Mouse (Mus musculus) heart, embryonic 16.5 days (tissue): Measurements from ENCODE around the gene Itpkc. TPM values are rescaled to one million over a fixed set of nuclear protein-coding genes. Genes with fewer than 3 reads are reported as not detected.
"Not testable (repeated sequence)": the region's sequence is repeated elsewhere in the genome, so short reads cannot be mapped to it uniquely, and the experiment has no call there.

ENCODE experiments used
- ATAC-seq: fragments of 200-750 bp; cut with Nextera tagmentation; replicated peaks from 2 replicates; pipeline ENCODE4 v1.8.0; 2017; ENCODE audit warnings: moderate number of reproducible peaks; ENCODE audit not compliant: insufficient read depth, low FRiP score; ENCODE audit errors: extremely low read depth
- H3K27ac ChIP-seq: fragments of 300-500 bp; sonication (generic); 2 replicates; pipeline ENCODE4 v1.5.1; 2014; ENCODE audit warnings: mild to moderate bottlenecking, low read length, control low read depth, moderate library complexity
- H3K27me3 ChIP-seq: fragments of 300-500 bp; sonication (generic); 2 replicates; pipeline ENCODE4 v1.6.1; 2014; ENCODE audit warnings: low read length, mixed read lengths; ENCODE audit not compliant: control insufficient read depth, insufficient read depth
- H3K36me3 ChIP-seq: fragments of 300-500 bp; sonication (generic); 2 replicates; pipeline ENCODE4 v1.6.1; 2014; ENCODE audit not compliant: control insufficient read depth, insufficient read depth
- H3K4me1 ChIP-seq: fragments of 300-500 bp; sonication (generic); 2 replicates; pipeline ENCODE4 v1.6.1; 2014; ENCODE audit warnings: low read length, mixed read lengths; ENCODE audit not compliant: control insufficient read depth, insufficient read depth
- H3K4me2 ChIP-seq: fragments of 300-500 bp; sonication (generic); 2 replicates; pipeline ENCODE4 v1.6.1; 2014; ENCODE audit warnings: low read depth, mild to moderate bottlenecking, control low read depth, low read length
- H3K4me3 ChIP-seq: fragments of 300-500 bp; sonication (generic); 2 replicates; pipeline ENCODE4 v1.5.1; 2014; ENCODE audit warnings: mild to moderate bottlenecking, control low read depth, low read length
- H3K9ac ChIP-seq: fragments of 300-500 bp; sonication (generic); 2 replicates; pipeline ENCODE4 v1.6.1; 2014; ENCODE audit warnings: low read length, control low read depth
- H3K9me3 ChIP-seq: fragments of 300-500 bp; sonication (generic); replicated peaks from 2 replicates; pipeline ENCODE4 v1.6.1; 2016; ENCODE audit warnings: low read length; ENCODE audit not compliant: control insufficient read depth
- WGBS: fragments of 180-500 bp; shearing (Covaris S2); extraction: QIAGEN DNeasy Blood & Tissue Kit; methylation state at CpG from one replicate; pipeline ENCODE4 v1.1.7; 2014; 5-methylcytosine and 5-hydroxymethylcytosine counted together
- polyA plus RNA-seq: library from polyadenylated mRNA; unstranded; fragments of >200 nt; fragmentation: Nextera tagmentation; extraction: Ambion mirVana; gene quantifications from 2 replicates; pipeline ENCODE4 v1.2.1, GENCODE M21; 2015

Gene Itpkc
- polyA plus RNA-seq, 1 experiment from 2014 or later: 2.5 TPM

GRCm38 (mm10) chr7:27249928-27250327, 21.5 kb upstream of the Itpkc start:
- H3K9me3 ChIP-seq: peaks cover 3% of the 10 kb centered on the region; the same call in 1 of the 2 replicates
- H3K27me3 ChIP-seq: no peaks in the 10 kb centered on the region
- no peak overlapping the region for H3K9ac ChIP-seq
- 52% methylated on average over 5 of the region's 5 CpGs for WGBS
- no peak for ATAC-seq
- peaks cover 3% of the 10 kb centered on the region; the same call in 1 of the 2 replicates for H3K4me1 ChIP-seq
- H3K36me3 ChIP-seq: no peaks in the 10 kb centered on the region; the same call in 1 of the 2 replicates
- H3K4me2 ChIP-seq: no peak overlapping the region
- no peak overlapping the region for H3K27ac ChIP-seq
- H3K4me3 ChIP-seq: no peak overlapping the region

GRCm38 (mm10) chr7:27249146-27249545, 20.7 kb upstream of the Itpkc start:
- no peak overlapping the region for H3K4me2 ChIP-seq
- H3K9me3 ChIP-seq: peaks cover 3% of the 10 kb centered on the region; the same call in 1 of the 2 replicates
- no peak overlapping the region for H3K9ac ChIP-seq
- H3K4me1 ChIP-seq: peaks cover 3% of the 10 kb centered on the region; the same call in 1 of the 2 replicates
- no peak overlapping the region for H3K4me3 ChIP-seq
- no peaks in the 10 kb centered on the region; the same call in 1 of the 2 replicates for H3K36me3 ChIP-seq
- ATAC-seq: no peak
- H3K27me3 ChIP-seq: no peaks in the 10 kb centered on the region
- no peak overlapping the region for H3K27ac ChIP-seq
- 88% methylated on average over 2 of the region's 2 CpGs for WGBS

- not testable (repeated sequence) for ATAC-seq, H3K9me3 ChIP-seq, H3K4me3 ChIP-seq, H3K4me1 ChIP-seq, H3K27me3 ChIP-seq, H3K4me2 ChIP-seq, H3K27ac ChIP-seq, H3K36me3 ChIP-seq, H3K9ac ChIP-seq
- WGBS: 86% methylated on average over 2 of the region's 2 CpGs
Observed at GRCm38 (mm10) chr7:27244088-27244487, 15.6 kb upstream of the Itpkc start.

GRCm38 (mm10) chr7:27243211-27243610, 14.8 kb upstream of the Itpkc start:
- Histone ChIP-seq H3K4me3 (no peak overlapping the region), H3K27me3 (no peaks in the 10 kb centered on the region), H3K4me1 (no peaks in the 10 kb centered on the region), H3K4me2 (no peak overlapping the region), H3K9me3 (peaks cover 3% of the 10 kb centered on the region; the same call in 1 of the 2 replicates), H3K36me3 (peaks cover 7% of the 10 kb centered on the region; the same call in 1 of the 2 replicates), H3K9ac (no peak overlapping the region), H3K27ac (no peak overlapping the region)
- 68% methylated on average over 8 of the region's 8 CpGs for WGBS
- ATAC-seq: no peak

GRCm38 (mm10) chr7:27238568-27238967, 10.1 kb upstream of the Itpkc start:
- Histone ChIP-seq H3K4me3 (no peak overlapping the region), H3K9ac (no peak overlapping the region), H3K4me1 (peaks cover 3% of the 10 kb centered on the region), H3K27me3 (no peaks in the 10 kb centered on the region), H3K27ac (no peak overlapping the region), H3K4me2 (no peak overlapping the region), H3K36me3 (peaks cover 8% of the 10 kb centered on the region; the same call in 1 of the 2 replicates), H3K9me3 (no peaks in the 10 kb centered on the region)
- 88% methylated on average over 5 of the region's 5 CpGs for WGBS
- ATAC-seq: no peak

- H3K9ac ChIP-seq: no peak overlapping the region
- no peaks in the 10 kb centered on the region for H3K27me3 ChIP-seq
- no peak overlapping the region for H3K27ac ChIP-seq
- no peak overlapping the region for H3K4me2 ChIP-seq
- no peak for ATAC-seq
- H3K4me1 ChIP-seq: peaks cover 7% of the 10 kb centered on the region
- H3K9me3 ChIP-seq: no peaks in the 10 kb centered on the region
- whole genome bisulfite sequencing: 79% methylated on average over 2 of the region's 2 CpGs
- H3K36me3 ChIP-seq: peaks cover 8% of the 10 kb centered on the region; the same call in 1 of the 2 replicates
- no peak overlapping the region for H3K4me3 ChIP-seq
Observed at GRCm38 (mm10) chr7:27237527-27237926, 9.1 kb upstream of the Itpkc start.

GRCm38 (mm10) chr7:27235726-27236125, 7.3 kb upstream of the Itpkc start:
- 87% methylated on average over 2 of the region's 2 CpGs for WGBS

GRCm38 (mm10) chr7:27233300-27233699, 4.8 kb upstream of the Itpkc start:
- 10% methylated on average over 6 of the region's 6 CpGs for WGBS

More at GRCm38 (mm10) chr7:27235726-27236125, 7.3 kb upstream of the Itpkc start:
- H3K4me3 ChIP-seq: no peak overlapping the region
- H3K27me3 ChIP-seq: no peaks in the 10 kb centered on the region
- no peak overlapping the region for H3K4me2 ChIP-seq
- no peak for ATAC-seq
- no peak overlapping the region for H3K9ac ChIP-seq
- H3K4me1 ChIP-seq: peaks cover 9% of the 10 kb centered on the region
- 0 out of 2 replicates have a peak, but pooled peaks cover 3% of the 10 kb centered on the region for H3K36me3 ChIP-seq
- H3K27ac ChIP-seq: no peak overlapping the region
- no peaks in the 10 kb centered on the region for H3K9me3 ChIP-seq

GRCm38 (mm10) chr7:27232781-27233281, 4.4 kb upstream of the Itpkc start, which contains the start of gene Coq8b:
Coq8b (plus strand) TSS chr7:27233023.
- Histone ChIP-seq H3K27me3 (no peaks in the 10 kb centered on the region), H3K4me3 (peak within 1 kb of the TSS; percentile 53), H3K9me3 (no peaks in the 10 kb centered on the region), H3K4me1 (peaks cover 13% of the 10 kb centered on the region), H3K27ac (peak within 1 kb of the TSS; percentile 52; the same call in 1 of the 2 replicates), H3K9ac (peak within 1 kb of the TSS; percentile 53), H3K4me2 (peak within 1 kb of the TSS; percentile 73), H3K36me3 (0 out of 2 replicates have a peak, but pooled peaks cover 3% of the 10 kb centered on the region)
- WGBS: under 1% methylated on average over 25 of the region's 25 CpGs
- peak; percentile 91 for ATAC-seq

More at GRCm38 (mm10) chr7:27233300-27233699, 4.8 kb upstream of the Itpkc start:
- ATAC-seq: no peak
- no peaks in the 10 kb centered on the region for H3K9me3 ChIP-seq
- H3K4me1 ChIP-seq: peaks cover 13% of the 10 kb centered on the region
- H3K27me3 ChIP-seq: no peaks in the 10 kb centered on the region
- H3K4me2 ChIP-seq: peak overlapping the region; percentile 73
- H3K27ac ChIP-seq: no peak overlapping the region
- H3K4me3 ChIP-seq: peak overlapping the region; percentile 53
- H3K9ac ChIP-seq: peak overlapping the region; percentile 45
- 0 out of 2 replicates have a peak, but pooled peaks cover 3% of the 10 kb centered on the region for H3K36me3 ChIP-seq
